Mouse (Mus musculus) layer of hippocampus, adult 8-10 months (tissue): ENCODE results near the gene Snorc. TPM values are rescaled to one million over a fixed set of nuclear protein-coding genes. Genes with fewer than 3 reads are reported as not detected.

ENCODE experiments used
- DNase-seq, 2 experiments: peaks; one replicate each; pipeline ENCODE4 v3.0.0; 2022; ENCODE audit warnings: low spot score in 2 of 2
- total RNA-seq, 4 experiments: library from RNA; stranded (reverse); gene quantifications; 2 replicates each; pipeline ENCODE4 v1.2.4; 2022

Snorc gene
- total RNA-seq, 4 experiments from 2014 or later: not detected

GRCm38 (mm10) chr1:87509561-87510165 lies 39.6 kb downstream of the Snorc start, which contains the start of gene Neu2:
Gene Neu2 (plus strand): TSS chr1:87509889.
- DNase-seq: no peak

- DNase-seq: no peak
These were observed 40.2 kb downstream of the Snorc start for GRCm38 (mm10) chr1:87510166-87510691.

- DNase-seq: no peak
These were observed 40.8 kb downstream of the Snorc start for GRCm38 (mm10) chr1:87510845-87511244.

- DNase-seq: no peak
These were observed 50.4 kb downstream of the Snorc start for GRCm38 (mm10) chr1:87520467-87520866.

- DNase-seq: no peak
These were observed 51.5 kb downstream of the Snorc start for GRCm38 (mm10) chr1:87521523-87521922.

GRCm38 (mm10) chr1:87525041-87525440 lies 55.0 kb downstream of the Snorc start:
- no peak for DNase-seq

Other genes with a start within 250 kb of the Snorc start
- gene Efhd1, start 205.9 kb upstream of the Snorc start, total RNA-seq: 10 to 100 TPM; 14.7 to 17.4 (median 16.3) TPM
- gene Gigyf2, start 143.3 kb upstream of the Snorc start, total RNA-seq: 100 to 1,000 TPM; 130 to 170 (median 151) TPM
- 1 to 10 TPM; 2.1 to 4.6 (median 2.7) TPM for gene Kcnj13, start 75.5 kb upstream of the Snorc start, total RNA-seq
- 1 to 10 TPM in 1 of 4 experiments, under 1 TPM in 2, not detected in 1; 0.85 to 1.7 (median 0.93) TPM for gene Neu2, start 39.6 kb downstream of the Snorc start, total RNA-seq
- 100 to 1,000 TPM in 2 of 4 experiments, 10 to 100 TPM in 2; 96.0 to 116 (median 105) TPM for gene Ngef, start 103.6 kb downstream of the Snorc start, total RNA-seq
- gene Inpp5d, start 150.0 kb downstream of the Snorc start, total RNA-seq: 10 to 100 TPM; 12.3 to 64.3 (median 33.4) TPM